Mouse (Mus musculus): Measurements from ENCODE around the gene Grhl3.

- TF ChIP-seq FLI1 (IDR thresholded peaks at IDR 0.05; ENCODE audit: low read length) (no peak), GATA1 (IDR thresholded peaks at IDR 0.05; ENCODE audit: borderline replicate concordance, low read length) (no peak)
Observed at GRCm38 (mm10) chr4:135495810-135496209, 77.6 kb downstream of the Grhl3 start.

All from megakaryocyte, embryonic 14.5 days (primary cell).